Comparison of ENCODE assay signal across 30 mouse cellular contexts in the genomic region with DNA sequence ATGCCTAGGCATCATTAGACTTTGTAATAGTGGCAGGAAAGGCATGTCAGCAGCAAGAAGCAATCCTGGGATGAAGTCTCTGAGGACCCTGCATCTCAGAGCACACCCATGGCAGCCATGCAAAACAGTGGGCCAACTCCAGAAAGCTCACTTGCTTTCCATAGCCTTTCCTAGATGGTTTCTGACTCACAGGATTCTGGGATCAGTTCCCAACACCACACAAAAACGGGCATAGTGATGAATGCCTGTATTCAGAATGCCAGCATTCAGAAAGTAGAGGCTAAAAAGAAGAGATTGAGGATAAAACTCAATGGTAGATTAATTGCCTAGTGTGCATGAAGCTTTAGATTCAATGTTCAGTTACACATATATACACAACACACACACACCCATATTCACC. TPM values are rescaled to one million over a fixed set of nuclear protein-coding genes. Genes with fewer than 3 reads are reported as not detected.
A peak's percentile ranks its signal among the peaks of the same experiment; 100 is the strongest.
DNase-seq lines count a peak whose midpoint lies in the region; ATAC-seq and TF ChIP-seq lines count a peak whose summit lies in the region.
"Had no signal": no experiment of that assay in that cellular context is flagged by ENCODE, and none has a peak within 500 bp of the region (broad histone marks: within the 10 kb centered on the region; RNA-seq: fewer than 3 reads in every experiment).

No protein-coding gene starts in this region.

- TF ChIP-seq CTCF in hindbrain, postnatal 0 days (IDR thresholded peaks at IDR 0.05; ENCODE audit: low read depth): no peak
- no peak for TF ChIP-seq CTCF in lung, postnatal 0 days (IDR thresholded peaks at IDR 0.05)
- TF ChIP-seq CTCF in thymus, adult 2 months (IDR thresholded peaks at IDR 0.05; ENCODE audit: borderline replicate concordance, control insufficient read depth, extremely low read depth, insufficient read depth, low read length, poor library complexity): no peak

- DNase-seq in hindbrain, postnatal 0 days (ENCODE audit: low spot score): peak; percentile 33
- DNase-seq in hindbrain, embryonic 10.5 days (ENCODE audit: low spot score): no peak
- DNase-seq in Muller cell, postnatal 12 days (ENCODE audit: inconsistent ontology term): peak; percentile 51
- peak; percentile 55 for DNase-seq in brain, adult 2 months (ENCODE audit: low read depth, low spot score)
- no peak for DNase-seq in lung, postnatal 0 days (ENCODE audit: low spot score)
- DNase-seq in thymus, adult 2 months: no peak
- DNase-seq: adrenal gland, adult 8-10 months; adrenal gland, postnatal 25 days; cerebellum, adult 11 months; cerebellum, adult 2 months; cerebellum, adult 9-11 months; cerebellum, postnatal 25 days; gastrocnemius, adult 2 months; gastrocnemius, postnatal 14 days; heart, adult 18-20 months; heart, postnatal 14 days; heart, postnatal 4 days; kidney, adult 11 months had no signal

- no peak overlapping the region for H3K4me3 ChIP-seq in hindbrain, postnatal 0 days (ENCODE audit: low read length)
- no peak overlapping the region for H3K4me3 ChIP-seq in hindbrain, embryonic 10.5 days
- H3K4me3 ChIP-seq in lung, postnatal 0 days (ENCODE audit: low read depth, low read length): no peak overlapping the region
- H3K4me3 ChIP-seq in thymus, adult 2 months (ENCODE audit: control insufficient read depth, insufficient read depth, low read length): no peak overlapping the region
- H3K4me3 ChIP-seq: embryonic facial prominence, embryonic 12.5 days; embryonic facial prominence, embryonic 15.5 days; forebrain, embryonic 12.5 days; forebrain, embryonic 15.5 days; gastrocnemius, adult 2 months; heart, embryonic 13.5 days; hindbrain, embryonic 12.5 days; hindbrain, embryonic 15.5 days; intestine, embryonic 15.5 days had no signal

- ATAC-seq in hindbrain, postnatal 0 days: no peak
- ATAC-seq in lung, postnatal 0 days: no peak
- ATAC-seq: forebrain, embryonic 15.5 days; intestine, embryonic 15.5 days had no signal

- H3K27me3 ChIP-seq in hindbrain, postnatal 0 days (ENCODE audit: insufficient read depth, low read length): no peaks in the 10 kb centered on the region
- no peaks in the 10 kb centered on the region for H3K27me3 ChIP-seq in hindbrain, embryonic 10.5 days (ENCODE audit: insufficient read depth, poor library complexity, severe bottlenecking)
- no peaks in the 10 kb centered on the region for H3K27me3 ChIP-seq in lung, postnatal 0 days (replicated peaks; ENCODE audit: insufficient read depth, low read length)
- no peaks in the 10 kb centered on the region for H3K27me3 ChIP-seq in thymus, adult 2 months (ENCODE audit: control insufficient read depth, insufficient read depth, low read length)
- H3K27me3 ChIP-seq: embryonic facial prominence, embryonic 12.5 days; embryonic facial prominence, embryonic 15.5 days; forebrain, embryonic 12.5 days; forebrain, embryonic 15.5 days; heart, embryonic 13.5 days; hindbrain, embryonic 12.5 days; hindbrain, embryonic 15.5 days; intestine, embryonic 15.5 days had no signal

- no peak overlapping the region for H3K27ac ChIP-seq in hindbrain, postnatal 0 days
- no peak overlapping the region for H3K27ac ChIP-seq in hindbrain, embryonic 10.5 days
- H3K27ac ChIP-seq in lung, postnatal 0 days (ENCODE audit: low read length): no peak overlapping the region
- no peak overlapping the region for H3K27ac ChIP-seq in thymus, adult 2 months (ENCODE audit: control insufficient read depth, insufficient read depth, low read length)
- H3K27ac ChIP-seq: embryonic facial prominence, embryonic 12.5 days; embryonic facial prominence, embryonic 15.5 days; forebrain, embryonic 12.5 days; forebrain, embryonic 15.5 days; gastrocnemius, adult 2 months; heart, embryonic 13.5 days; hindbrain, embryonic 12.5 days; hindbrain, embryonic 15.5 days; intestine, embryonic 15.5 days had no signal

- 48% methylated on average over 1 of the region's 1 CpGs for WGBS in hindbrain, postnatal 0 days
- WGBS in hindbrain, embryonic 10.5 days: 77% methylated on average over 1 of the region's 1 CpGs
- WGBS in lung, postnatal 0 days: 62% methylated on average over 1 of the region's 1 CpGs
- WGBS in thymus, adult 2 months: 88% methylated on average over 1 of the region's 1 CpGs

- TF ChIP-seq POLR2A in thymus, adult 2 months (IDR thresholded peaks at IDR 0.05; ENCODE audit: control insufficient read depth, extremely low read depth, insufficient read depth, low read length, poor library complexity): no peak

- no peak overlapping the region for H3K9ac ChIP-seq in hindbrain, postnatal 0 days (replicated peaks; ENCODE audit: low read length)
- H3K9ac ChIP-seq in lung, postnatal 0 days (replicated peaks; ENCODE audit: low read depth): no peak overlapping the region
- H3K9ac ChIP-seq: embryonic facial prominence, embryonic 12.5 days; embryonic facial prominence, embryonic 15.5 days; forebrain, embryonic 12.5 days; forebrain, embryonic 15.5 days; heart, embryonic 13.5 days; hindbrain, embryonic 12.5 days; hindbrain, embryonic 15.5 days; intestine, embryonic 15.5 days had no signal

- H3K9me3 ChIP-seq in hindbrain, postnatal 0 days (ENCODE audit: low read length): no peaks in the 10 kb centered on the region
- H3K9me3 ChIP-seq in hindbrain, embryonic 10.5 days: no peaks in the 10 kb centered on the region
- no peaks in the 10 kb centered on the region for H3K9me3 ChIP-seq in lung, postnatal 0 days (ENCODE audit: low read length)
- H3K9me3 ChIP-seq: embryonic facial prominence, embryonic 12.5 days; embryonic facial prominence, embryonic 15.5 days; forebrain, embryonic 12.5 days; forebrain, embryonic 15.5 days; heart, embryonic 13.5 days; hindbrain, embryonic 12.5 days; hindbrain, embryonic 15.5 days; intestine, embryonic 15.5 days had no signal

- H3K36me3 ChIP-seq in hindbrain, postnatal 0 days (ENCODE audit: insufficient read depth, low read length): peaks cover 31% of the 10 kb centered on the region; the same call in 1 of the 2 replicates
- peaks cover 28% of the 10 kb centered on the region for H3K36me3 ChIP-seq in hindbrain, embryonic 10.5 days
- 0 out of 2 replicates have a peak, but pooled peaks cover 8% of the 10 kb centered on the region for H3K36me3 ChIP-seq in lung, postnatal 0 days (ENCODE audit: insufficient read depth, low read length)
- H3K36me3 ChIP-seq in thymus, adult 2 months (ENCODE audit: control insufficient read depth, insufficient read depth, low read length): no peaks in the 10 kb centered on the region
- H3K36me3 ChIP-seq: forebrain, embryonic 15.5 days had no signal

- H3K4me1 ChIP-seq in hindbrain, postnatal 0 days (ENCODE audit: insufficient read depth, low read length): no peaks in the 10 kb centered on the region
- no peaks in the 10 kb centered on the region for H3K4me1 ChIP-seq in hindbrain, embryonic 10.5 days (replicated peaks)
- H3K4me1 ChIP-seq in lung, postnatal 0 days (ENCODE audit: insufficient read depth, low read depth, low read length): no peaks in the 10 kb centered on the region
- no peaks in the 10 kb centered on the region for H3K4me1 ChIP-seq in thymus, adult 2 months (replicated peaks; ENCODE audit: control insufficient read depth, insufficient read depth, low read length)
- H3K4me1 ChIP-seq: embryonic facial prominence, embryonic 12.5 days; embryonic facial prominence, embryonic 15.5 days; forebrain, embryonic 12.5 days; forebrain, embryonic 15.5 days; heart, embryonic 13.5 days; hindbrain, embryonic 12.5 days; hindbrain, embryonic 15.5 days; intestine, embryonic 15.5 days had no signal

- TF ChIP-seq EP300 in lung, postnatal 0 days (IDR thresholded peaks at IDR 0.05): no peak

- no peak overlapping the region for H3K4me2 ChIP-seq in hindbrain, postnatal 0 days (ENCODE audit: low read depth, low read length)
- H3K4me2 ChIP-seq in lung, postnatal 0 days (replicated peaks; ENCODE audit: low read depth, low read length): no peak overlapping the region
- H3K4me2 ChIP-seq: embryonic facial prominence, embryonic 12.5 days; embryonic facial prominence, embryonic 15.5 days; forebrain, embryonic 12.5 days; forebrain, embryonic 15.5 days; heart, embryonic 13.5 days; hindbrain, embryonic 12.5 days; hindbrain, embryonic 15.5 days; intestine, embryonic 15.5 days had no signal

RNA-seq across cellular contexts. Expression of a gene that starts 12.2 kb away (rescaled TPM):
- total RNA-seq in hindbrain, postnatal 0 days (2014; rRNA removed): 4.1 and 9.4 TPM in 2 replicates
- polyA plus RNA-seq in hindbrain, postnatal 0 days (2015; fragmentation: Nextera tagmentation; extraction: Ambion mirVana): 3.9 and 4.2 TPM in 2 replicates
- polyA plus RNA-seq in hindbrain, embryonic 10.5 days (2016; fragmentation: Nextera tagmentation; extraction: Ambion mirVana): 4.1 TPM in 2 replicates
- polyA plus RNA-seq in lung, postnatal 0 days (2015; fragmentation: Nextera tagmentation; extraction: Ambion mirVana): 2.2 and 2.7 TPM in 2 replicates
- 3.8 and 4.9 TPM in 2 replicates for polyA plus RNA-seq in thymus, adult 2 months (2012; rRNA removed)

RNA-seq across cellular contexts. Expression of a gene that starts 25.9 kb away (rescaled TPM):
- not detected in 2 replicates for total RNA-seq in hindbrain, postnatal 0 days (2014; rRNA removed)
- polyA plus RNA-seq in hindbrain, postnatal 0 days (2015; fragmentation: Nextera tagmentation; extraction: Ambion mirVana): not detected in 2 replicates
- polyA plus RNA-seq in hindbrain, embryonic 10.5 days (2016; fragmentation: Nextera tagmentation; extraction: Ambion mirVana): not detected in 2 replicates
- not detected in 2 replicates for polyA plus RNA-seq in lung, postnatal 0 days (2015; fragmentation: Nextera tagmentation; extraction: Ambion mirVana)
- polyA plus RNA-seq in thymus, adult 2 months (2012; rRNA removed): not detected in 2 replicates
- total RNA-seq: adrenal gland, adult 8-10 months; adrenal gland, postnatal 25 days; common myeloid progenitor, adult 5-6 weeks; ES-E14; gastrocnemius, adult 2 months; gastrocnemius, postnatal 14 days; gastrocnemius, postnatal 4 days; heart, adult 18-20 months; heart, postnatal 14 days; heart, postnatal 4 days had no signal
- polyA plus RNA-seq: cerebellum, adult 2 months; embryonic facial prominence, embryonic 12.5 days; embryonic facial prominence, embryonic 15.5 days; forebrain, embryonic 12.5 days; forebrain, embryonic 15.5 days; heart, embryonic 13.5 days; heart, embryonic 16.5 days; hindbrain, embryonic 12.5 days; hindbrain, embryonic 15.5 days; intestine, embryonic 15.5 days had no signal

RNA-seq across cellular contexts. Expression of a gene that starts 48.4 kb away (rescaled TPM):
- total RNA-seq in hindbrain, postnatal 0 days (2014; rRNA removed): 45.1 and 54.2 TPM in 2 replicates
- polyA plus RNA-seq in hindbrain, postnatal 0 days (2015; fragmentation: Nextera tagmentation; extraction: Ambion mirVana): 68.2 and 71.7 TPM in 2 replicates
- 42.9 and 47.4 TPM in 2 replicates for polyA plus RNA-seq in hindbrain, embryonic 10.5 days (2016; fragmentation: Nextera tagmentation; extraction: Ambion mirVana)
- polyA plus RNA-seq in lung, postnatal 0 days (2015; fragmentation: Nextera tagmentation; extraction: Ambion mirVana): 36.8 and 42.1 TPM in 2 replicates
- polyA plus RNA-seq in thymus, adult 2 months (2012; rRNA removed): 16.8 and 19.1 TPM in 2 replicates

RNA-seq across cellular contexts. Expression of a gene that starts 48.7 kb away (rescaled TPM):
- total RNA-seq in hindbrain, postnatal 0 days (2014; rRNA removed): 14.2 and 16.1 TPM in 2 replicates
- 6.5 and 7.4 TPM in 2 replicates for polyA plus RNA-seq in hindbrain, postnatal 0 days (2015; fragmentation: Nextera tagmentation; extraction: Ambion mirVana)
- polyA plus RNA-seq in hindbrain, embryonic 10.5 days (2016; fragmentation: Nextera tagmentation; extraction: Ambion mirVana): 8.2 and 10.0 TPM in 2 replicates
- polyA plus RNA-seq in lung, postnatal 0 days (2015; fragmentation: Nextera tagmentation; extraction: Ambion mirVana): 9.1 and 11.2 TPM in 2 replicates
- polyA plus RNA-seq in thymus, adult 2 months (2012; rRNA removed): 21.7 and 22.4 TPM in 2 replicates

Comparison
In these comparisons a context has a peak if more than half of its experiments do, and no peak if none do; other contexts are left out.
1. DNase-seq: peak in hindbrain, postnatal 0 days (single experiment), Muller cell, postnatal 12 days (single experiment) and brain, adult 2 months (single experiment); none in hindbrain, embryonic 10.5 days (single experiment), lung, postnatal 0 days (single experiment) and thymus, adult 2 months (single experiment).